Mouse (Mus musculus) T-helper 1 cell (primary cell): ENCODE data around the gene Maz.

Experiments
- in situ Hi-C: fragments of 300-600 bp; cut with MboI, MseI; formaldehyde crosslinking; loops from one replicate; pipeline ENCODE4 v1.15.1; 2025; ENCODE audit warnings: high pct_unique_total_duplicates

Maz gene

GRCm38 (mm10) chr7:127021563-127022527 is 5.0 kb downstream of the Maz start:
- in situ Hi-C loops, result no loop called here

GRCm38 (mm10) chr7:127020901-127021562 is 5.8 kb downstream of the Maz start, which contains the start of the genes Gm42742 and Prrt2:
TSS of gene Gm42742 (minus strand) at chr7:127021097.
TSS of gene Prrt2 (minus strand) at chr7:127021211.
- in situ Hi-C loops, result no loop called here

GRCm38 (mm10) chr7:127020491-127020890 is 6.3 kb downstream of the Maz start:
- in situ Hi-C loops, result no loop called here

- in situ Hi-C loops, result no loop called here
Measured at GRCm38 (mm10) chr7:127020031-127020430, 6.8 kb downstream of the Maz start.

GRCm38 (mm10) chr7:127019306-127019960 is 7.4 kb downstream of the Maz start:
- in situ Hi-C loops, result no loop called here

- in situ Hi-C loops, result no loop called here
Measured at GRCm38 (mm10) chr7:127018416-127019305, 8.2 kb downstream of the Maz start.

- in situ Hi-C loops, result no loop called here
Measured at GRCm38 (mm10) chr7:127017950-127018345, 8.9 kb downstream of the Maz start.

- in situ Hi-C loops, result no loop called here
Measured at GRCm38 (mm10) chr7:127016971-127017949, 9.6 kb downstream of the Maz start, which contains the start of gene Pagr1a. TSS of gene Pagr1a (minus strand) at chr7:127017352.

- in situ Hi-C loops, result no loop called here
Measured at GRCm38 (mm10) chr7:127016486-127016938, 10.3 kb downstream of the Maz start.

GRCm38 (mm10) chr7:127016481-127016485 is 10.6 kb downstream of the Maz start, which contains the start of gene Pagr1b:
TSS of gene Pagr1b (minus strand) at chr7:127016484.
- in situ Hi-C loops, result no loop called here

GRCm38 (mm10) chr7:127016081-127016480 is 10.8 kb downstream of the Maz start:
- in situ Hi-C loops, result no loop called here

GRCm38 (mm10) chr7:127014993-127015392 is 11.8 kb downstream of the Maz start:
- in situ Hi-C loops, result no loop called here

GRCm38 (mm10) chr7:127014320-127014719 is 12.5 kb downstream of the Maz start, which contains the start of gene Mvp:
TSS of gene Mvp (minus strand) at chr7:127014621.
- in situ Hi-C loops, result no loop called here

GRCm38 (mm10) chr7:127013385-127013784 is 13.5 kb downstream of the Maz start:
- in situ Hi-C loops, result no loop called here

- in situ Hi-C loops, result no loop called here
Measured at GRCm38 (mm10) chr7:127012845-127013244, 14.0 kb downstream of the Maz start.

GRCm38 (mm10) chr7:127012374-127012773 is 14.5 kb downstream of the Maz start:
- in situ Hi-C loops, result no loop called here

GRCm38 (mm10) chr7:127011717-127012116 is 15.1 kb downstream of the Maz start:
- in situ Hi-C loops, result no loop called here

GRCm38 (mm10) chr7:127011051-127011450 is 15.8 kb downstream of the Maz start:
- in situ Hi-C loops, result no loop called here

- in situ Hi-C loops, result no loop called here
Measured at GRCm38 (mm10) chr7:127009307-127010085, 17.3 kb downstream of the Maz start.
